Mouse (Mus musculus) stomach, adult 2 months (tissue): Measurements from ENCODE around the gene Hsd17b11. TPM values are rescaled to one million over a fixed set of nuclear protein-coding genes. Genes with fewer than 3 reads are reported as not detected.

Experiments used
- polyA plus RNA-seq: library from polyadenylated mRNA; depleted of rRNA; stranded (reverse); fragments of >200 nt; gene quantifications from 2 replicates; pipeline ENCODE4 v1.2.3, GENCODE M21; 2012; rRNA removed

Hsd17b11 gene
- polyA plus RNA-seq, result 32.2 and 44.5 TPM in 2 replicates

DNA sequence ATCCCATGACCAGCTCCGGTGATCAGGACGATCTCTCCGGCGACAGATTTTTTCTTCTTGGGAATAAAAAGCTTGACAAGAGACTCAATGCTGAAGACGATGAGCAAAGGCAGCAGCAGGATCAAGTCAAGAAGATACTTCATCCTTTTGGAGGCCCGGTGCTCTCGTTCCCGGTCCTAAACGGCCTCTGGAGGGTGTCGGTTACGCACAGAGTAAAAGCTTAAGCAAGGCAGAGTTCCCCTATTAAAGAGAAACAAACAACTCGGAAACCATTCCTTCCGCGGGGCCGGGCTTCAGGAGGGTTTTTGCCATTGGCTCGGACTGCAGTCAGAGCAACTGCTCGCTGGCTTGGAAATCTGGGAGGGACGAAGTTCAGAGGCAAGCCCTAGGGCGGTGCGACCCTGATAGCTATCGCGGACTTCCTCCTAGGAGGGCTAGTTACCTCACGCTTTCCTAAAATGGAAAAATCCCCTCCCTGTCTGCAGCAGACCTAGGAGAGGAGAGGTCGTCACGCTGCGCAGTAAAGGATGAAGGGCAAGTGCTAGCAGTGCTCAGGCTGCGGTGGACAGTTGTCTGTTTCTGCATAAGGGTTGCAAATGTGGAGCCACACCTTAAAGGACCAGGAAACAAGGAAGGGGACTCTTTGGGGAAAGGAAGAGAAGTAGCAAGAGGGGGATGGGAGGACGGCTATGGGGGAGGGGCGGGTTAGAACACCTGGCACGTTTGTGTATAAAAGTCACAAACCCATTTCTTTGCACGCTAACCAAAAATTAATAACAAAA, at the start of gene Hsd17b11:
Gene Hsd17b11 (minus strand): TSS at position 323 of the 782 bp plus-strand sequence.

GRCm38 (mm10) chr5:104046256-104047199, 24.8 kb upstream of the Hsd17b11 start, which contains the start of gene Nudt9:
Gene Nudt9, plus strand, starts transcription at chr5:104046306.

GRCm38 (mm10) chr5:103977297-103977696, 44.4 kb downstream of the Hsd17b11 start, which contains the start of gene Hsd17b13:
Gene Hsd17b13, minus strand, starts transcription at chr5:103977410.

Other genes starting within 250 kb of the Hsd17b11 start
- 0.92 and 1.6 TPM in 2 replicates for gene Klhl8, start 110.7 kb downstream of the Hsd17b11 start, polyA plus RNA-seq
- gene Hsd17b13, start 44.5 kb downstream of the Hsd17b11 start, polyA plus RNA-seq, result 0.16 and 0.30 TPM in 2 replicates
- 34.6 and 47.2 TPM in 2 replicates for gene Nudt9, start 24.4 kb upstream of the Hsd17b11 start, polyA plus RNA-seq
- not detected in 2 replicates for gene Gm17660, start 55.7 kb upstream of the Hsd17b11 start, polyA plus RNA-seq
- 41.6 and 60.7 TPM in 2 replicates for gene Sparcl1, start 91.8 kb upstream of the Hsd17b11 start, polyA plus RNA-seq
- gene Dspp, start 148.8 kb upstream of the Hsd17b11 start, polyA plus RNA-seq, result not detected in 2 replicates
- 0.03 TPM in 1 of 2 replicates, not detected in the other for gene Dmp1, start 180.7 kb upstream of the Hsd17b11 start, polyA plus RNA-seq